Comparison of ENCODE assay signal across 19 mouse cellular contexts in genomic region chr7:75314873-75315272, GRCm38 (mm10). TPM values are rescaled to one million over a fixed set of nuclear protein-coding genes. Genes with fewer than 3 reads are reported as not detected.
DNase-seq lines count a peak whose midpoint lies in the region; ATAC-seq and TF ChIP-seq lines count a peak whose summit lies in the region.
"Had no signal": no experiment of that assay in that cellular context is flagged by ENCODE, and none has a peak within 500 bp of the region (broad histone marks: within the 10 kb centered on the region; RNA-seq: fewer than 3 reads in every experiment).

No protein-coding gene starts in this region.

- no peaks in the 10 kb centered on the region for H3K9me3 ChIP-seq in midbrain, embryonic 11.5 days (ENCODE audit: control insufficient read depth, low read length)
- no peaks in the 10 kb centered on the region for H3K9me3 ChIP-seq in midbrain, embryonic 15.5 days
- H3K9me3 ChIP-seq: G1E had no signal

- no peak overlapping the region for H3K4me2 ChIP-seq in midbrain, embryonic 11.5 days
- no peak overlapping the region for H3K4me2 ChIP-seq in midbrain, embryonic 15.5 days

- no peak overlapping the region for H3K9ac ChIP-seq in midbrain, embryonic 11.5 days (ENCODE audit: low read length)
- H3K9ac ChIP-seq in midbrain, embryonic 15.5 days = no peak overlapping the region

- POLR2A ChIA-PET in Patski (lab: Charles Lee) = no interaction called here

- no peak overlapping the region for H3K4me3 ChIP-seq in midbrain, embryonic 11.5 days (ENCODE audit: low read depth, low read length)
- H3K4me3 ChIP-seq in midbrain, embryonic 15.5 days = no peak overlapping the region

- ATAC-seq in midbrain, embryonic 11.5 days (ENCODE audit: low FRiP score) = no peak
- ATAC-seq in midbrain, embryonic 15.5 days (replicated peaks) = no peak
- peak; percentile 79 for ATAC-seq in Patski
- ATAC-seq: activated CD4-positive, CD25-positive, alpha-beta regulatory T cell, adult 4 months; CD4-positive, CD25-positive, alpha-beta regulatory T cell, adult 4 months had no signal

- in situ Hi-C loops in Patski (cut with MboI; ENCODE audit: low pct_unique_long_range_greater_than_20kb) = no loop called here

- no peaks in the 10 kb centered on the region for H3K4me1 ChIP-seq in midbrain, embryonic 11.5 days (ENCODE audit: control insufficient read depth, insufficient read depth, low read length)
- no peaks in the 10 kb centered on the region for H3K4me1 ChIP-seq in midbrain, embryonic 15.5 days

- WGBS in midbrain, embryonic 11.5 days = 56% methylated on average over 5 of the region's 5 CpGs
- WGBS in midbrain, embryonic 15.5 days = 56% methylated on average over 5 of the region's 5 CpGs

- H3K36me3 ChIP-seq in midbrain, embryonic 11.5 days (ENCODE audit: control insufficient read depth, insufficient read depth, low read length) = no peaks in the 10 kb centered on the region
- H3K36me3 ChIP-seq in midbrain, embryonic 15.5 days (replicated peaks) = no peaks in the 10 kb centered on the region
- H3K36me3 ChIP-seq: G1E had no signal

- TF ChIP-seq CTCF in Patski (IDR thresholded peaks at IDR 0.05) = no peak

- DNase-seq in midbrain, embryonic 11.5 days (ENCODE audit: low spot score, missing footprints) = peak; percentile 66
- DNase-seq in Patski (ENCODE audit: low read depth, low spot score) = peak; percentile 13
- no peak for DNase-seq in left cerebral cortex, adult 11 months (ENCODE audit: low spot score)
- DNase-seq: adrenal gland, adult 2 months; adrenal gland, adult 8-10 months; adrenal gland, postnatal 10 days; adrenal gland, postnatal 14 days; adrenal gland, postnatal 25 days; adrenal gland, postnatal 36 days; B cell, adult 2 months; cerebellum, adult 11 months; cerebellum, adult 11-12 months; cerebellum, adult 18-20 months; cerebellum, adult 2 months had no signal

- CTCF ChIA-PET in Patski (lab: Charles Lee) = interaction anchor here (0.8 to 1.2 kb wide), 4 partner anchors 14 to 177 kb away, joined by 3 to 4 read pairs (median 3); no protein-coding TSS in a partner anchor

- no peak overlapping the region for H3K27ac ChIP-seq in midbrain, embryonic 11.5 days (ENCODE audit: low read depth, low read length)
- H3K27ac ChIP-seq in midbrain, embryonic 15.5 days = no peak overlapping the region

- peaks cover 4% of the 10 kb centered on the region; the same call in 1 of the 2 replicates for H3K27me3 ChIP-seq in midbrain, embryonic 11.5 days (ENCODE audit: control insufficient read depth, insufficient read depth, low read length)
- H3K27me3 ChIP-seq in midbrain, embryonic 15.5 days (replicated peaks) = peaks cover 7% of the 10 kb centered on the region; the same call in 1 of the 2 replicates
- H3K27me3 ChIP-seq in Patski = peaks cover 2% of the 10 kb centered on the region
- H3K27me3 ChIP-seq: CH12.LX had no signal

RNA-seq across cellular contexts. Expression of gene Sv2b, which starts 5.8 kb away (rescaled TPM):
- 1.8 and 2.3 TPM in 2 replicates for polyA plus RNA-seq in midbrain, embryonic 11.5 days (2014; fragmentation: Nextera tagmentation; extraction: Ambion mirVana)
- polyA plus RNA-seq in midbrain, embryonic 15.5 days (2015; fragmentation: Nextera tagmentation; extraction: Ambion mirVana) = 6.5 and 7.1 TPM in 2 replicates
- 0.04 TPM for polyA plus RNA-seq in Patski (2021)
- polyA plus RNA-seq: activated CD4-positive, CD25-positive, alpha-beta regulatory T cell, adult 4 months; CD4-positive, CD25-positive, alpha-beta regulatory T cell, adult 4 months; G1E had no signal
